Mouse (Mus musculus) thymus, adult 2 months (tissue): ENCODE measurements at regions not wholly inside any gene's neighbourhood (a gene's known extent, or its start where the extent isn't known, plus 50 kb on each side); places are given as distances from the start of the nearest gene placed in this dataset.

Experiments
- CTCF ChIP-seq: fragments of 200-500 bp; IDR thresholded peaks from 2 replicates; pipeline ENCODE4 v1.5.1; 2012; ENCODE audit warnings: mild to moderate bottlenecking, control low read depth, low read length, moderate library complexity, borderline replicate concordance; ENCODE audit not compliant: control insufficient read depth, poor library complexity, insufficient read depth; ENCODE audit errors: extremely low read depth
- POLR2A ChIP-seq: fragments of 200-500 bp; IDR thresholded peaks from 2 replicates; pipeline ENCODE4 v1.6.1; 2012; ENCODE audit warnings: mild to moderate bottlenecking, low read length, control low read depth, moderate library complexity; ENCODE audit not compliant: control insufficient read depth, poor library complexity, insufficient read depth; ENCODE audit errors: extremely low read depth

GRCm38 (mm10) chr6:144897526-144897925 lies 115.7 kb upstream of the Sox5 start:
- TF ChIP-seq POLR2A (no peak), CTCF (no peak)
